Mouse (Mus musculus) hindbrain, embryonic 12.5 days (tissue): ENCODE data around the gene Wdfy3. TPM values are rescaled to one million over a fixed set of nuclear protein-coding genes. Genes with fewer than 3 reads are reported as not detected.

Experiments used
- ATAC-seq: fragments of 200-750 bp; cut with Nextera tagmentation; 2 replicates; pipeline ENCODE4 v1.8.0; 2017; ENCODE audit warnings: moderate TSS enrichment; ENCODE audit not compliant: low FRiP score
- H3K27ac ChIP-seq: fragments of 300-500 bp; sonication (generic); 2 replicates; pipeline ENCODE4 v1.5.1; 2016; ENCODE audit warnings: mild to moderate bottlenecking
- H3K27me3 ChIP-seq: fragments of 300-500 bp; sonication (generic); 2 replicates; pipeline ENCODE4 v1.6.1; 2016; ENCODE audit warnings: mild to moderate bottlenecking
- H3K36me3 ChIP-seq: fragments of 300-500 bp; sonication (generic); 2 replicates; pipeline ENCODE4 v1.6.1; 2016; ENCODE audit warnings: mild to moderate bottlenecking
- H3K4me1 ChIP-seq: fragments of 300-500 bp; sonication (generic); 2 replicates; pipeline ENCODE4 v1.6.1; 2016
- H3K4me2 ChIP-seq: fragments of 300-500 bp; sonication (generic); replicated peaks from 2 replicates; pipeline ENCODE4 v1.6.1; 2016; ENCODE audit warnings: mild to moderate bottlenecking
- H3K4me3 ChIP-seq: fragments of 300-500 bp; sonication (generic); 2 replicates; pipeline ENCODE4 v1.5.1; 2016; ENCODE audit warnings: mild to moderate bottlenecking
- H3K9ac ChIP-seq: fragments of 300-500 bp; sonication (generic); 2 replicates; pipeline ENCODE4 v1.6.1; 2016; ENCODE audit warnings: mild to moderate bottlenecking, moderate library complexity
- H3K9me3 ChIP-seq: fragments of 300-500 bp; sonication (generic); replicated peaks from 2 replicates; pipeline ENCODE4 v1.6.1; 2016; ENCODE audit warnings: mild to moderate bottlenecking
- WGBS: fragments of 180-500 bp; shearing (Covaris S2); methylation state at CpG from one replicate; pipeline ENCODE4 v1.1.7; 2016; 5-methylcytosine and 5-hydroxymethylcytosine counted together
- polyA plus RNA-seq: library from polyadenylated mRNA; unstranded; fragments of >200 nt; fragmentation: Nextera tagmentation; extraction: Ambion mirVana; gene quantifications from 2 replicates; pipeline ENCODE4 v1.2.1, GENCODE M21; 2016

Gene Wdfy3
- polyA plus RNA-seq, 1 experiment from 2014 or later: 41.3 TPM

DNA sequence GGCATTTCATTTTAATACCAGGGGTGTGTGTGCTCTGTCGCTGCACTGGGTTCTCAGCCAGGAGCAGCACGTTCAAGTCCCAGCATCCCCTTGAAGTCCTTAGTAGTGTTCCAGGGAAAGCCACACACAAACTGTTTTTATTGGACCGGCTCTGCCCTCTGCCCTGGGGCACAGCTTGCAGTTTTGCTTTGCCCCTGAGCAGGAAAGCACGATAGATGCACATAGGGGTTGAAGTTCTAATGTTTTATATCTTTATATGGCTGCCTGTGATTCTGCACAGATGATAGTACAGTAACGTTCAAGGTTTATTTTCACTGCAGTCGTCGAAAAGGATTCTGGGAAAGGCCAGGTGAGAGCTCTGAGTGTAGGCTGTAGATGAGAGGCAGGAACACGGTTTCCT lies 239.5 kb downstream of the Wdfy3 start:
- H3K36me3 ChIP-seq: peaks cover 36% of the 10 kb centered on the region
- no peak overlapping the region for H3K9ac ChIP-seq
- WGBS: 81% methylated on average over 8 of the region's 8 CpGs
- no peak overlapping the region for H3K4me2 ChIP-seq
- ATAC-seq: no peak
- 0 out of 2 replicates have a peak, but pooled peaks cover 6% of the 10 kb centered on the region for H3K27me3 ChIP-seq
- H3K9me3 ChIP-seq: no peaks in the 10 kb centered on the region
- H3K27ac ChIP-seq: no peak overlapping the region
- H3K4me3 ChIP-seq: no peak overlapping the region
- peaks cover 18% of the 10 kb centered on the region for H3K4me1 ChIP-seq

DNA sequence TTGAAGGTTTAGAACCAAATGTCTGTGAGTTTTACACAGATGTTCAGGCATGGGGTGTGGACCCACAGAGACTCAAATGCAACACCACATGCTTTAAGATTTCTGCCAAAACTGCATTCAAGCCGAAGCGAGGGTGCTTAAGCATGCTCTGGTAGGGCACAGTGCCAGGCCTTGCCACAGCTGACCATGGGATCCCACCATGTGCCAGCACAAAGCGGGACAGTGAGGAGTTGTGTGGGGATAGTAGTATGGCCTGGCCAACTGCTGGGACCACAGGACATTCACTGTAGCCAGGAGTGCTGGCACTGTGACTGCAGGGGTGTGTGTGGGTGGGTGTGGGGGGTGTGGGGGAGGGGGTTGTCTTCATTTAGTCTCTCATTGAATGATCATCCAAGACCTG lies 240.8 kb downstream of the Wdfy3 start:
- WGBS: 89% methylated on average over 3 of the region's 3 CpGs
- H3K27ac ChIP-seq: no peak overlapping the region
- ATAC-seq: no peak

GRCm38 (mm10) chr5:101827477-101827876 lies 242.2 kb downstream of the Wdfy3 start:
- Histone ChIP-seq H3K36me3 (peaks cover 18% of the 10 kb centered on the region; the same call in 1 of the 2 replicates), H3K9ac (no peak overlapping the region), H3K27ac (no peak overlapping the region), H3K4me2 (no peak overlapping the region), H3K9me3 (no peaks in the 10 kb centered on the region), H3K27me3 (peaks cover 11% of the 10 kb centered on the region; the same call in 1 of the 2 replicates), H3K4me1 (peaks cover 23% of the 10 kb centered on the region), H3K4me3 (no peak overlapping the region)
- WGBS: 38% methylated on average over 12 of the region's 12 CpGs
- ATAC-seq: no peak

More for the DNA sequence above, 240.8 kb downstream of the Wdfy3 start:
- H3K9me3 ChIP-seq: no peaks in the 10 kb centered on the region
- peaks cover 26% of the 10 kb centered on the region for H3K36me3 ChIP-seq
- no peak overlapping the region for H3K4me2 ChIP-seq
- H3K4me3 ChIP-seq: no peak overlapping the region
- 0 out of 2 replicates have a peak, but pooled peaks cover 6% of the 10 kb centered on the region for H3K27me3 ChIP-seq
- H3K9ac ChIP-seq: no peak overlapping the region
- H3K4me1 ChIP-seq: peaks cover 23% of the 10 kb centered on the region

GRCm38 (mm10) chr5:101826531-101826970 lies 243.2 kb downstream of the Wdfy3 start:
- 9% methylated on average over 15 of the region's 15 CpGs for WGBS
- Histone ChIP-seq H3K9me3 (no peaks in the 10 kb centered on the region), H3K4me3 (no peak overlapping the region), H3K4me2 (peak overlapping the region; percentile 47), H3K27me3 (peaks cover 20% of the 10 kb centered on the region; the same call in 1 of the 2 replicates), H3K9ac (peak overlapping the region; percentile 38; the same call in 1 of the 2 replicates), H3K27ac (peak overlapping the region; percentile 17; the same call in 1 of the 2 replicates), H3K36me3 (peaks cover 12% of the 10 kb centered on the region; the same call in 1 of the 2 replicates), H3K4me1 (peaks cover 23% of the 10 kb centered on the region)
- peak; percentile 76 for ATAC-seq

GRCm38 (mm10) chr5:101825111-101825911 lies 244.4 kb downstream of the Wdfy3 start:
- WGBS: 14% methylated on average over 13 of the region's 13 CpGs
- 0 out of 2 replicates have a peak overlapping the region, but pooled peaks have one; percentile 24 for H3K4me2 ChIP-seq
- ATAC-seq: 0 out of 2 replicates have a peak, but pooled peaks have one; percentile 21
- peaks cover 23% of the 10 kb centered on the region for H3K4me1 ChIP-seq
- no peaks in the 10 kb centered on the region for H3K9me3 ChIP-seq
- H3K27ac ChIP-seq: no peak overlapping the region
- H3K4me3 ChIP-seq: no peak overlapping the region
- peaks cover 20% of the 10 kb centered on the region; the same call in 1 of the 2 replicates for H3K27me3 ChIP-seq
- 0 out of 2 replicates have a peak, but pooled peaks cover 5% of the 10 kb centered on the region for H3K36me3 ChIP-seq
- no peak overlapping the region for H3K9ac ChIP-seq

DNA sequence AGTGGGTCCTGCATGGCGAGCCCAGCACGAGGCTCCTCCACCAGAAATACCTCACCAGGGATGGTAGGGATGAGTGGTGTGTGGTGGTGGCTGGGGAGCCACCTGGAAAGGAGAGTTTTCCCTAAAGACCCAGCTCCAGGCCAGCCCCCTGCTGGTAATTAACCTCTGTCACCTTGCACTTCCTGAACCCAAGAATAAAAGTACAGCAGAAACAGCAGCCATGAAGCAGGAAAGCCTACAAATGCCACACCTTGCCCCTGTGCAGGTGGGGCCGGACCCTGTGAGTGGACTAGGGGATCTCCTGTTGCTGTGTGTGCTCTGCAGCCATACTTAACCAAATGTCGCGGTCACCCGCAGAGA lies 247.4 kb downstream of the Wdfy3 start:
- Histone ChIP-seq H3K36me3 (no peaks in the 10 kb centered on the region), H3K4me1 (peaks cover 26% of the 10 kb centered on the region), H3K9ac (no peak overlapping the region), H3K4me3 (no peak overlapping the region), H3K9me3 (no peaks in the 10 kb centered on the region), H3K27me3 (peaks cover 17% of the 10 kb centered on the region; the same call in 1 of the 2 replicates), H3K27ac (no peak overlapping the region), H3K4me2 (no peak overlapping the region)
- 45% methylated on average over 6 of the region's 6 CpGs for WGBS
- ATAC-seq: no peak

GRCm38 (mm10) chr5:101821491-101822310 lies 248.0 kb downstream of the Wdfy3 start:
- H3K4me2 ChIP-seq: no peak overlapping the region
- peaks cover 14% of the 10 kb centered on the region; the same call in 1 of the 2 replicates for H3K27me3 ChIP-seq
- H3K9me3 ChIP-seq: no peaks in the 10 kb centered on the region
- no peak for ATAC-seq
- no peak overlapping the region for H3K9ac ChIP-seq
- WGBS: 56% methylated on average over 17 of the region's 17 CpGs
- H3K36me3 ChIP-seq: no peaks in the 10 kb centered on the region
- peaks cover 25% of the 10 kb centered on the region for H3K4me1 ChIP-seq
- H3K27ac ChIP-seq: no peak overlapping the region
- H3K4me3 ChIP-seq: no peak overlapping the region

DNA sequence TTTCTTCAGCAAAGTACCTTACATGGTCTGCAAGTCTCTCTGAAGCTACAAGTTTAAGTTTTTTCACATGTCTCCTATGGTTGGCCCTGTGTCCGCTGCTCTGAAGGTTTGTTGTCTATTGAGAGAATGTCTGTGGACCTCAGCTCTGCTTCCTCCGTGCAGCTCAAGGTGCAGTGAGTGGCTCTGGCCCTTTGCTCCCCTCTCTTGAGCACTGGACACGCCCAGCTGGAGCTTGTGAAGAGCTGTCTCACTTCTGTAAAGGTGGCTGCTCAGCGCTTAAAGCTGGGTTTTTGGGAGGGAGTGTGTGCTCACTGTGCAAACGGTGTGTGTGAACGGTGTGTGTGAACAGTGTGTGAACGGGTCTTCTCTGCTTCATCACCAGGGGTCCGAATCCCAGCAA lies 248.7 kb downstream of the Wdfy3 start:
- WGBS: 68% methylated on average over 8 of the region's 8 CpGs
- H3K27me3 ChIP-seq: peaks cover 14% of the 10 kb centered on the region; the same call in 1 of the 2 replicates
- ATAC-seq: no peak

DNA sequence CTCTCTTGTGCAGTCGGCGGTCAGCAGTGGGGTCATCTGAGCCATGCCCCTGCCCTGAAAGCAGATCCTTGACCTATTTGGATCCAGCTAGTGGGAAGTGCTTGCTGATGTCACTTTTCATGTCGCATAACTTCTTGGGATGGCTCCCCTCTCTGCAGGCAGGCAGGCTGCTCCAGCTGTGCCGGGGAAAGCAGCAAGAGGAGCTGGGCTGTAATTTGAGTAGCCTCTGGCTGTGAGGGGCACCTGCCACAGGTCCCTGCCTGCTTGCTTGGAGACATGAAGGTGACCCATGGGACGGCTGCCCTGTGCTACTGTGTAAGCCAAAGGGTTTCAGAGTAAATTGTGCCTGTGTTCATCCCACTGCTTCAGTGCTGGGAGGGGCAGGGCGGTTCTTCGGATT lies 249.9 kb downstream of the Wdfy3 start:
- Histone ChIP-seq H3K9ac (no peak overlapping the region), H3K9me3 (no peaks in the 10 kb centered on the region), H3K27ac (no peak overlapping the region), H3K36me3 (no peaks in the 10 kb centered on the region), H3K4me1 (peaks cover 10% of the 10 kb centered on the region), H3K4me2 (no peak overlapping the region), H3K4me3 (no peak overlapping the region), H3K27me3 (peaks cover 14% of the 10 kb centered on the region; the same call in 1 of the 2 replicates)
- WGBS: 16% methylated on average over 7 of the region's 7 CpGs
- ATAC-seq: no peak

More for the DNA sequence above, 248.7 kb downstream of the Wdfy3 start:
- Histone ChIP-seq H3K4me2 (no peak overlapping the region), H3K9ac (no peak overlapping the region), H3K4me3 (no peak overlapping the region), H3K36me3 (no peaks in the 10 kb centered on the region), H3K9me3 (no peaks in the 10 kb centered on the region), H3K27ac (no peak overlapping the region), H3K4me1 (peaks cover 20% of the 10 kb centered on the region)

DNA sequence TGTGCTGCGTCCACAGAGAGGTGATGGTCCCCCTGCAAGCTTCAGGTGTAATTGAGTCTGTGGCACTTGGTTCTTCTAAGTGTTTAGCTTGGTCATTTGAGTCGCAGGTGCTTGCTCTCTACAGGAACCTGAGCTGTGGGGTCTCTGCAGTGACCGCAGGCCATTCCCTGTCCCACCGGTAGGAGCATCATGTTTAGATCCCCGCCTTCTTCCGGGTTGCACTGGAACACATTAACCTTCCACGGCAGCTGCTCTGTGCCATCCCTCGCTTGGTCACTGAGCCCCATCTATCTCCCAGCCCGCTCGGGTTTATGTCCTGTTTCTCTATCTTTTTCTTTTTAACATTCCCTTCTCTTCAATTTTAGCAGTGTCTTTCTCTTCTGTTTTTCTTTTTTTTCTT lies 250.5 kb downstream of the Wdfy3 start:
- peaks cover 14% of the 10 kb centered on the region; the same call in 1 of the 2 replicates for H3K27me3 ChIP-seq
- no peak overlapping the region for H3K4me2 ChIP-seq
- WGBS: 53% methylated on average over 10 of the region's 10 CpGs
- H3K27ac ChIP-seq: no peak overlapping the region
- no peak overlapping the region for H3K4me3 ChIP-seq
- H3K9ac ChIP-seq: no peak overlapping the region
- ATAC-seq: no peak
- peaks cover 9% of the 10 kb centered on the region for H3K4me1 ChIP-seq
- H3K9me3 ChIP-seq: no peaks in the 10 kb centered on the region
- H3K36me3 ChIP-seq: no peaks in the 10 kb centered on the region

GRCm38 (mm10) chr5:101816822-101817221 lies 252.9 kb downstream of the Wdfy3 start:
- H3K27ac ChIP-seq: no peak overlapping the region
- H3K27me3 ChIP-seq: peaks cover 2% of the 10 kb centered on the region; the same call in 1 of the 2 replicates
- H3K4me1 ChIP-seq: peaks cover 9% of the 10 kb centered on the region
- H3K9me3 ChIP-seq: no peaks in the 10 kb centered on the region
- H3K9ac ChIP-seq: no peak overlapping the region
- H3K36me3 ChIP-seq: no peaks in the 10 kb centered on the region
- no peak overlapping the region for H3K4me3 ChIP-seq
- H3K4me2 ChIP-seq: no peak overlapping the region
- ATAC-seq: no peak
- 58% methylated on average over 7 of the region's 7 CpGs for WGBS
